Mouse (Mus musculus) heart, postnatal 0 days (tissue): ENCODE results near the gene Dguok.

Experiments used
- CTCF ChIP-seq: IDR thresholded peaks from 2 replicates; pipeline ENCODE4 v1.5.1; 2016; ENCODE audit warnings: antibody characterized with exemption, control low read depth, low read depth
- EP300 ChIP-seq: IDR thresholded peaks from 2 replicates; pipeline ENCODE4 v1.6.1; 2016; ENCODE audit warnings: antibody characterized with exemption, low read depth

DNA sequence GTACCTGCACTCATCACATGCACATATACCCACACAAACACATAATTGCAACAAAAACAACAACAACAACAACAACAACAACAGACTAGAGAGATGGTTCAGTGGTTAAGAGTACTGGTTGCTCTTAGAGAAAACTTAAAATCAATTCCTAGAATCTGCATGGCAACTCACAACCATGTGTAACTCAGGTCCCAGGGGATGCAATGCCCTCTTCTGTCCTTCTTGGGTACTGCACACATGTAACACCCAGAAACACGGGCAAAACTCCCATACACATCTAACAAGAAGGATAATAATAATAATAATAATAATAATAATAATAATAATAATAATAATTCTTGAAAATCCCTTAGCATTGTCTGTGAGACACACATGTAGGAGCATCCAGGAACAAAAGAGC lies 5.7 kb upstream of the Dguok start:
- TF ChIP-seq EP300 (no peak), CTCF (peak; percentile 76)
